Mouse (Mus musculus) limb, embryonic 15.5 days (tissue): Measurements from ENCODE around the gene Synj1. TPM values are rescaled to one million over a fixed set of nuclear protein-coding genes. Genes with fewer than 3 reads are reported as not detected.

Experiments used
- ATAC-seq: fragments of 200-750 bp; cut with Nextera tagmentation; 2 replicates; pipeline ENCODE4 v1.8.0; 2017; ENCODE audit warnings: low read depth, moderate TSS enrichment; ENCODE audit not compliant: insufficient number of reproducible peaks, low FRiP score, low TSS enrichment
- H3K27ac ChIP-seq: fragments of 300-500 bp; sonication (generic); 2 replicates; pipeline ENCODE4 v1.5.1; 2015; ENCODE audit warnings: moderate library complexity, mild to moderate bottlenecking, inconsistent platforms
- H3K27me3 ChIP-seq: fragments of 300-500 bp; sonication (generic); 2 replicates; pipeline ENCODE4 v1.6.1; 2015; ENCODE audit warnings: inconsistent platforms
- H3K36me3 ChIP-seq: fragments of 300-500 bp; sonication (generic); 2 replicates; pipeline ENCODE4 v1.6.1; 2015; ENCODE audit warnings: inconsistent platforms
- H3K4me1 ChIP-seq: fragments of 300-500 bp; sonication (generic); 2 replicates; pipeline ENCODE4 v1.6.1; 2015; ENCODE audit warnings: inconsistent platforms
- H3K4me2 ChIP-seq: fragments of 300-500 bp; sonication (generic); 2 replicates; pipeline ENCODE4 v1.6.1; 2015; ENCODE audit warnings: mild to moderate bottlenecking, inconsistent platforms
- H3K4me3 ChIP-seq: fragments of 300-500 bp; sonication (generic); 2 replicates; pipeline ENCODE4 v1.5.1; 2015; ENCODE audit warnings: mild to moderate bottlenecking, inconsistent platforms
- H3K9ac ChIP-seq: fragments of 300-500 bp; sonication (generic); 2 replicates; pipeline ENCODE4 v1.6.1; 2015; ENCODE audit warnings: inconsistent platforms
- H3K9me3 ChIP-seq: fragments of 300-500 bp; sonication (generic); 2 replicates; pipeline ENCODE4 v1.6.1; 2016; ENCODE audit warnings: inconsistent platforms
- WGBS: fragments of 180-500 bp; shearing (Covaris S2); methylation state at CpG from one replicate; pipeline ENCODE4 v1.1.7; 2015; 5-methylcytosine and 5-hydroxymethylcytosine counted together
- polyA plus RNA-seq: library from polyadenylated mRNA; unstranded; fragments of >200 nt; fragmentation: Nextera tagmentation; extraction: Ambion mirVana; gene quantifications from 2 replicates; pipeline ENCODE4 v1.2.1, GENCODE M21; 2015

Gene Synj1
- polyA plus RNA-seq, 1 experiment from 2014 or later = 10.9 TPM

DNA sequence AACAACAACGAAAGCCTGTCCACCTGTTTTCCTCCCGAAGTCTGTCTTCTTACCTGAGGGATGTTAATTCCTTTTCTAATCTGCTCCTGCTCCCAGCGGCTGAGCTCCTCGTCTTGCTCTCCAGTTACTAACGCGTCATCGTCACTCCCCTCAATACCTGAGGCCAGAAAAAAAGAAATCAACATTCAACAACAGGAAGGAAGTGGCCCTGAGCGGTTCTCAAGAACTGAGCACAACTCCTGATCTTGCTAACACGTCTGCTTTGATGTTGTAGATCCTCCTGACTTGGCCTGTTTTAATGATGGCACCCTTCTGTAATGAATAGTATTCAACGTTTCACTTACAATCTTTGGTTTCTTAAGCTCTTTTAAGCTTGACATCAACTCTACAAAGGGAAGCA lies 24.8 kb upstream of the Synj1 start:
- Histone ChIP-seq H3K36me3 (peaks cover 68% of the 10 kb centered on the region), H3K4me1 (no peaks in the 10 kb centered on the region), H3K27me3 (no peaks in the 10 kb centered on the region), H3K4me2 (no peak overlapping the region), H3K9ac (no peak overlapping the region), H3K4me3 (no peak overlapping the region), H3K9me3 (no peaks in the 10 kb centered on the region), H3K27ac (no peak overlapping the region)
- 88% methylated on average over 10 of the region's 10 CpGs for WGBS
- no peak for ATAC-seq

DNA sequence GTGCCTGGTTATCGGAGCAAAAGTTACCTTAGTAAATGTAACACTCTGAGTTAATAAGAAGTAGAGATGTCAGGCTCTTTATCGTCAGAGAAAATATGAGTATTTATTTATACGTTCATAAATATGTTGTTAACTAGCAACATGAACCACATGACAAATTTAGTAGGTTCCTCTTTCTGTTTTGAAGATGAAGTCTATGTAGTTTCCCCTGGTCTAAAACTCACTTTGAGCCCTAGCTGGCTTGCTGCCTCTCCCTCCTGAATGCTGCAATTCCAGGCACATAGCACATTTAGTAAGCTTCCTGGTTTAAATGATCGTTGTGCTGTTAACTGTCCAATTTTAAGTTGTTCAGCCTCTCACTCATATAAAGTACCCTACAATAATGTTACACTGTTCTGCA lies 19.6 kb upstream of the Synj1 start:
- Histone ChIP-seq H3K4me3 (no peak overlapping the region), H3K9me3 (no peaks in the 10 kb centered on the region), H3K4me1 (no peaks in the 10 kb centered on the region), H3K36me3 (peaks cover 80% of the 10 kb centered on the region), H3K9ac (no peak overlapping the region), H3K27me3 (no peaks in the 10 kb centered on the region), H3K27ac (no peak overlapping the region), H3K4me2 (no peak overlapping the region)
- no peak for ATAC-seq
- 89% methylated on average over 4 of the region's 4 CpGs for WGBS

DNA sequence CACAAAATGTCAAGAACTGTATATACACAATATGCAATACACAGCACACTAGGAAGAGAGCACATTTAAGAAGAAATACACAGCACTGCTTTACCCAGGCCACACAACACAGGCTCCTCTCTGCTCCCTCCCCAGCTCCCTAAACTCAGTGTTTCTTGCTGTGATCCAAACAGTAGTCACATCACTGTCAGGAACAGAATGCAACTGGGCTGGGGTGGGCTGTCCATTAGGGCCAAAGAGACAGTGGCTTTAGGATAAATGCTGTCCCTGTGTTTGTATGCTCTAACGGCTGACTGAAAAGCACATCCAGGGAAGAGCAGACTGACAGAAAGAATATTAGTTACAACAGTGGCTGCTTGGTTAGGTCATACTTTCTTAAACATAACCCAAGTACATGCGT lies 18.8 kb upstream of the Synj1 start:
- WGBS = 96% methylated on average over 2 of the region's 2 CpGs
- no peaks in the 10 kb centered on the region for H3K4me1 ChIP-seq
- ATAC-seq = no peak
- peaks cover 82% of the 10 kb centered on the region for H3K36me3 ChIP-seq
- no peak overlapping the region for H3K4me2 ChIP-seq
- H3K4me3 ChIP-seq = no peak overlapping the region
- H3K9me3 ChIP-seq = no peaks in the 10 kb centered on the region
- H3K9ac ChIP-seq = no peak overlapping the region
- H3K27ac ChIP-seq = no peak overlapping the region
- H3K27me3 ChIP-seq = no peaks in the 10 kb centered on the region

DNA sequence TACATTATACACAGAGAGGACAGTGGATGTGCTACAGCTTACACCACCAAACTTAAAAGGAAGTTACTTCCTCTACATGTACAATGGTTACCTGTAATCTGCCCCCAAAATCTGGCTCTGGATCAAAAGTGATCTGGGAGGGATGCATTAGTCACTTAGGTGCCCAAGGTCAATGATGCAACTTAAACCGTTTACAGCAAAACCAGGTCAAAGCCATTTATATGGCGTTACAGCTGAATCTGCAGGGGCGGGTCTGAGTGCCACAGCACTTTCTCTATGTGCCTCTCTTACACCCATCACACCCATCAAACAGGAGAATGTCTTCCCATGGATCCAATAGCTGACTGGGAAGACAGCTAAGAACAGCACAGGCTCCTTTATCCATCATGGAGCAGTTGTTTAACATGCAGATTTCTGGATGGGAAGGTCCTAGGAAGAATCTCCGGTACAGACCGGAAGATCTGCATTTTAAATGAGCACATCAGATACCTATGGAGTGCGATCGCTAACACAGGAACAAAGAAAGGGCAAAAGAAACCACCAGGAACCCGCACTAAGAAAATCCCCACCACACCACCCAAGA lies 18.1 kb upstream of the Synj1 start:
- Histone ChIP-seq H3K27ac (no peak overlapping the region), H3K27me3 (no peaks in the 10 kb centered on the region), H3K4me2 (no peak overlapping the region), H3K36me3 (peaks cover 83% of the 10 kb centered on the region), H3K9me3 (no peaks in the 10 kb centered on the region), H3K4me3 (no peak overlapping the region), H3K9ac (no peak overlapping the region), H3K4me1 (no peaks in the 10 kb centered on the region)
- 94% methylated on average over 8 of the region's 8 CpGs for WGBS
- ATAC-seq = no peak

DNA sequence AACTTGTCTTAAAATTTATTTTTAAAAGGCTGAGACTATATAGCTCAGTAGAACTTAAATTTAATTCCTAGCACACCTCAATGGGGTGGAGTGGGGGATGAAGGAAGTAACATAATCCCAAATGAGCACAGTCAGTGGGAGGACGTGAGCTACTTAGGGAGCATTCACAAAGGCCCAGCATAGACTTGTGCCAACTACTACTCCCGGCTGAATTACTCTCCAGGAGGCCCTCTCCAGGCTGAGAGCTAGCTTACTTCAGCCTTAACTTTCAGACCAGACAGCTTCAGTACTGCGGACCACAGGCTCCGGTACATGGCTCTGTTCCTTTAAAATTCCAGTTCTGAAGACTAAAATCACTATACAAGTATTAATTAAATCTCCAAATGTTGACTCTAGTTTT lies 15.2 kb upstream of the Synj1 start:
- Histone ChIP-seq H3K9me3 (no peaks in the 10 kb centered on the region), H3K27me3 (no peaks in the 10 kb centered on the region), H3K4me2 (no peak overlapping the region), H3K9ac (no peak overlapping the region), H3K36me3 (peaks cover 81% of the 10 kb centered on the region), H3K4me3 (no peak overlapping the region), H3K4me1 (no peaks in the 10 kb centered on the region), H3K27ac (no peak overlapping the region)
- WGBS = 92% methylated on average over 4 of the region's 4 CpGs
- no peak for ATAC-seq

DNA sequence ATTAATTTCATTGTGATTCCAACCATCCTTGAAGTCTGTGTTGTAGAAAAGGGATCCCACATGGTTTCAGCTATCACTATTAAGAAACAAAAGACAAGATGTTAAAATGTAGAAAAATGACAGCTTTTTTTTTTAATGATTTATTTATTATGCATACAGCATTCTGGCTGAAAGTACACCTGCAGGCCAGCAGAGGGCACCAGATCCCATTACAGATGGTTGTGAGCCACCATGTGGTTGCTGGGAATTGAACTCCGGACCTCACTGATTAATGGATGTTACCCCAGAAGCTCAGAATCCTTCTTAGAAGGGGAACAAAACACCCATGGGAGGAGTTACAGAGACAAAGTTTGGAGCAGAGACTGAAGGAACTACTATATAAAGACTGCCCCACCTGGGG lies 12.3 kb upstream of the Synj1 start:
- no peaks in the 10 kb centered on the region for H3K4me1 ChIP-seq
- no peak overlapping the region for H3K4me2 ChIP-seq
- H3K9ac ChIP-seq = no peak overlapping the region
- H3K27ac ChIP-seq = no peak overlapping the region
- H3K9me3 ChIP-seq = no peaks in the 10 kb centered on the region
- H3K36me3 ChIP-seq = peaks cover 87% of the 10 kb centered on the region
- 86% methylated on average over 1 of the region's 1 CpGs for WGBS
- no peak overlapping the region for H3K4me3 ChIP-seq
- no peaks in the 10 kb centered on the region for H3K27me3 ChIP-seq
- ATAC-seq = no peak

DNA sequence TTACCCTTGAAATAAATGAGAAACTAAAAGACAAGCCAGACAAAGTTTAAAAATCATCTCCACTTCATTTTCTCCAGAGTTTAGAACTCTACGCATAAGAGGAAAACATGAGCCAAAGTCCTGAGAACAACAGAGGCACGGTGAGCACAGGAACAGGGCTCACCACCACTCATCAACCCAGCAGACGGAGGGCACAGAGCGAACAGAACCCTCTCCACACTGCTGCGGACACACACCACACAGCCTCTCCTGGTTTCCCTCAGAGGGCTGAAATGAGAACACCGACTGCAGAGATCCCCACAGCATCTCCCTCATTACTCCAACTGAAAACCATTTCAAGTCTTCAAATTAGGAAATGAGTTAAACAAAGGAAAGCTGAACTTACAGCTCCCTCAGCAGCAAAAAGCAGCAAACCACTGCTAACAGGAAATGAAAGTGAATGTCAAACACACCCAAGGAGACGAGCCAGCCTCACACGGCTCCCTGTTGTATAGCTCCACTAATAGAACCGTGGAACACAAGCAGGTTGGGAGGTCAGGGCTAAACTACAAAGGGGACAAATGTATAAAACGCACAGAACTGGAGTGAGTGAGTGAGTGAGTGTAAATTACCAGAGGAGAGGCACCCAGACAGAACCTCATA lies 9.9 kb upstream of the Synj1 start:
- H3K4me2 ChIP-seq = no peak overlapping the region
- H3K4me1 ChIP-seq = no peaks in the 10 kb centered on the region
- no peak overlapping the region for H3K9ac ChIP-seq
- H3K27ac ChIP-seq = no peak overlapping the region
- H3K4me3 ChIP-seq = no peak overlapping the region
- H3K27me3 ChIP-seq = no peaks in the 10 kb centered on the region
- ATAC-seq = no peak
- WGBS = 94% methylated on average over 10 of the region's 10 CpGs
- H3K36me3 ChIP-seq = peaks cover 82% of the 10 kb centered on the region
- H3K9me3 ChIP-seq = no peaks in the 10 kb centered on the region

DNA sequence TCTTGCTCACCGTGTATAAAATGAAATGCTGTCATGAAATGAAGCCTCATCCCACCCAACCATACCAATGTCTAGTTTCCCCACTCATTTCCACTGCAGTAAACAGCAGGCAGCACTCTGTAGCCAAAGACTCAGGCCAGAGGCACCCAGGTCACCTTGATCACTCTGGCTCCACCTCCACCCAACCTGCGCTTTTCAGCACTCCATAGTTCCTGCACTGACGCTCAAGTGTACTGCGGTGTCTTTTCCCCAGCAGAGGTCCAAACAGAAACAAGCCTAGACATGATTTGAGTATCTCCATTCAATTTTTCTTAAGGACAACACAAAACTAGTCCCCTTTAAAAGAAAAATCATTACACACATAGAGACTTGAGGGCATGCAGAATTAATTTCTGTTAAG lies 8.4 kb upstream of the Synj1 start:
- no peak overlapping the region for H3K4me2 ChIP-seq
- H3K9me3 ChIP-seq = no peaks in the 10 kb centered on the region
- peaks cover 77% of the 10 kb centered on the region for H3K36me3 ChIP-seq
- no peak for ATAC-seq
- no peaks in the 10 kb centered on the region for H3K27me3 ChIP-seq
- no peaks in the 10 kb centered on the region for H3K4me1 ChIP-seq
- no peak overlapping the region for H3K4me3 ChIP-seq
- no peak overlapping the region for H3K9ac ChIP-seq
- WGBS = 96% methylated on average over 4 of the region's 4 CpGs
- H3K27ac ChIP-seq = no peak overlapping the region

DNA sequence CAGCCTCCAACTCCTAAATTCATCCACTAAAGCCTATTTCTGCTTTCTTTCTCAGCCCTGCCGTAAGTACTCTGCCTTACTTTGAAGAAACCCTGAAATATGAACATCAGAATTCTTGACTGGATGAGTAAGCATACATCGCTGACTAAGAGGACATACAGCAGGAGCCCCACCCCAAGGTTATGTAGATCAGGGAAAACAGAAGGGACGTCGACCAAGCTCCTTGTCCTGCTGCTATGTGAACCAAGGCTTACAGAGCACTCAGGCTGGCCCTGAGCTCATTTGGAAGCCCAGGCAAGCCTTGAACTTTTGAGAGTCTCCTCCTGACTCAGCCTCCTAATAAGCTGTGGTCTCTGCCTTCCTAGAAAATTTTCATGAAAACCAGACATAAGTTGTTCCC lies 4.7 kb upstream of the Synj1 start:
- Histone ChIP-seq H3K36me3 (peaks cover 55% of the 10 kb centered on the region), H3K27me3 (no peaks in the 10 kb centered on the region), H3K27ac (no peak overlapping the region), H3K9ac (no peak overlapping the region), H3K4me2 (no peak overlapping the region), H3K4me1 (peaks cover 7% of the 10 kb centered on the region), H3K9me3 (no peaks in the 10 kb centered on the region), H3K4me3 (no peak overlapping the region)
- 87% methylated on average over 4 of the region's 4 CpGs for WGBS
- no peak for ATAC-seq

DNA sequence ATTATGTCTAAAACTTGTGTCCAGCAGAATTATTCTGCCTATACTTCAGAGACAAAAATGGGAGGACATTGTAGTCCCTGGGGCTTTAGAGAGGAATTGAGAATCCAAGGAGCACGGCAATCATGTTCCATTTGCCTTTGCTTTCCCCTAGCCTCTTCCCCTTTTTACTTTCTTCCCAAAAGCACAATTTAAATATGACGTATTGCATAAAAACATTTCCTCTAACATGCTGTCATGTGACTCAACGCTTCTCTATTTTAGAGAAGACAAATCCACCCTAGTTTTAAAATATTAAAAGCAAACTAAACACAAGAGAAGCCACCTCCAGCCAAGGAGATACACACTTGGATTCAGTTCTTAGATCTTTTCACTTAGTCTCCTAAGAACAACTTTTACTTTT lies 739 bp upstream of the Synj1 start:
- Histone ChIP-seq H3K27ac (peak overlapping the region; percentile 93), H3K4me3 (peak overlapping the region; percentile 97), H3K36me3 (peaks cover 27% of the 10 kb centered on the region), H3K4me1 (peaks cover 10% of the 10 kb centered on the region), H3K27me3 (no peaks in the 10 kb centered on the region), H3K9ac (peak overlapping the region; percentile 61), H3K4me2 (peak overlapping the region; percentile 73), H3K9me3 (no peaks in the 10 kb centered on the region)
- no peak for ATAC-seq
- 30% methylated on average over 3 of the region's 3 CpGs for WGBS

DNA sequence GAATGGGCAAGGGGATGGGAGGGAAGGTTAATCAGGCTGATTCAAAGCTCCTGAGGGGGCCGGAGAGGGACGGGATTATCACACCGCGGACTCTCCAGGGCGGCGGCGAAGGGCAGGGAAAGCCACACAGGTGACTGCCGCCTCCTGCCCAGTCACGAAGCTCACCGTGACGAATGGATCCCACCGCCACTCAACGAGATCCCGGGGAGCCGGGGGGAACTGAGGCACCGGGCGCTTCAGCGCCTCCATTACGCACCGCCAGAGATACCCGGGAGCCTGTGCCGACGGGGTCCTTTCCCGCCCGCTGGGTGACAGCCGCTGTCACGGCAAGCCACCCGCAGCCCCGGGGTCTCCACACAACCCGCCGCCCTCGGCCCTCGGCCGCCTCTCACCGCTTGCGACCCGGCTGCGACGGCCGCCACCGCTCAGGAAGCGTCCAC lies 507 bp downstream of the Synj1 start:
- H3K4me3 ChIP-seq = peak overlapping the region; percentile 97
- WGBS = 0% methylated on average over 35 of the region's 42 CpGs
- H3K9me3 ChIP-seq = no peaks in the 10 kb centered on the region
- H3K4me2 ChIP-seq = peak overlapping the region; percentile 73
- H3K9ac ChIP-seq = peak overlapping the region; percentile 70
- peaks cover 10% of the 10 kb centered on the region for H3K4me1 ChIP-seq
- no peaks in the 10 kb centered on the region for H3K27me3 ChIP-seq
- H3K27ac ChIP-seq = peak overlapping the region; percentile 93
- H3K36me3 ChIP-seq = peaks cover 18% of the 10 kb centered on the region
- peak; percentile 40; the same call in 1 of the 2 replicates for ATAC-seq

DNA sequence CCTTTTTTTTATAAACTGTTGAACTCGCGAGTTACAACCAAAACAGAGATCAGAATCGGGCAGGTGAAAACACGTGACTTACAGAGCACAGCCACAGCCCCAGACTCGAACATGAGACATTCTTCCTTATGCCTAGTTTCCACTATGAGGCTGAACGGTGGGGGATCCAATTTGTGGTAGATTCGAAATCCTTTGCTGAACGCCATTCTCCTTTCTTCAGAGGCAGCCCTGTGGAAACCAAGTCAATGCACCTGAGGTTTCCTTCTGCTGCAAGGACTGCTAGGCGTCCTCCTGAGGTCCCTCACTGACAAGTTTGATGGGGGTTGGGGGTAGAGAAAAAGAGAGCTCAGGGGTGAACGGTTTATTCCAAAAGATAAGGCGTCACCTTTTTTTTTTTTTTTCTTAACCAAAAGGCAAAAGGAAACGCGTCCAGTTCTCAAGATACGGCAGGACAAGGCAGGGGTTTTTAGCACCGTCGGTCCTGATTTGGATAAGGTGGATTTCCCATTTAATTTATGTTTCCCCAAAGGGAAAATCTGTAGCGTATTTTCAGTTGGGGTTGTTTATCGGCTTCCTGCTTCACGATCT lies 1.1 kb downstream of the Synj1 start:
- Histone ChIP-seq H3K4me1 (peaks cover 10% of the 10 kb centered on the region), H3K27ac (no peak overlapping the region), H3K4me2 (peak overlapping the region; percentile 73), H3K9ac (peak overlapping the region; percentile 70), H3K36me3 (peaks cover 14% of the 10 kb centered on the region), H3K4me3 (peak overlapping the region; percentile 97), H3K27me3 (no peaks in the 10 kb centered on the region), H3K9me3 (no peaks in the 10 kb centered on the region)
- no peak for ATAC-seq
- under 1% methylated on average over 19 of the region's 19 CpGs for WGBS
